Mouse (Mus musculus): Measurements from ENCODE around the gene Ivd. TPM values are rescaled to one million over a fixed set of nuclear protein-coding genes. Genes with fewer than 3 reads are reported as not detected.

Gene Ivd
- 104 and 119 TPM in 2 replicates for polyA plus RNA-seq (2012; rRNA removed)

DNA sequence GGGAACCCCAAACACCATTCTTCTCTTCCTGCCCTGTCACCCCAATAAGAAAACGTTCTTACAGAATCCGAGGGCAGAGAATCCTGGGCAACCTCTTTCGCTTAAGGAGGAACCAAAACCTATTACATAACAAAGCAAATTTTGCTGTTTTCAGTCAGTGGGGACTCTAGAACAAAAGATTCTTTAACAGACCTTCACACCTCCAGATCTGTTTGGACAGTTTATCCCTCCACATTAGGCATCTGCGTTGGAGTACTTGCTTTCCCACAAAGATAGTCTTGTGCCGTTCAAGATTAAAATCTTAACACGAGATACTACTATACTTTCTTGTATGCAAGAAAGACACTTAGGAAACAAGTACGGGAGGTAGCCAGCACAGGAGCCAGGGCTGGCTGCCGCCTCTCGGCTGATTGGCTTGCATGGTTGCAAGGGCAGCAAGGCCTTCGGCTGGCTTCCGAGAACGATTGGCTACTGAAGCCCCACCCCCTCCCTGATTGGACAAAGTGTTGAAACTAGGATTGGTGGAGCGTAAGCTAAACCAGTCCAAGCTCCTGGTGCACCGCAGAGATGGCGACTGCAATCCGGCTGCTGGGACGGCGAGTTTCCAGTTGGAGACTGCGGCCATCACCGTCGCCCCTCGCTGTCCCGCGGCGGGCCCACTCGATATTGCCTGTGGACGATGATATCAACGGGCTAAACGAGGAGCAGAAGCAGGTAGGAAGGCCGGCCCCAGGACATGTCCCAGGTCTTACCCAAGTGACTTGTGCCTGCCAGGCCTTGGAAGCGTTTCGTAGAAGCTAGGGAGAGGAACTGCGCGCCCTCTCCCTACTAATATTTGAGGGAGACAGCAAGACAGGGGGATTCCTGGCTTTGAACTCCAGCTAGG, at the start of gene Ivd:
Gene Ivd, plus strand, starts transcription at position 501 of the 886 bp plus-strand sequence.
- Histone ChIP-seq H3K27ac (ENCODE audit: insufficient read depth, low read length) (no peak within 1 kb of the TSS; the same call in 1 of the 2 replicates), H3K4me1 (ENCODE audit: control insufficient read depth, insufficient read depth, low read length) (no peaks in the 10 kb centered on the region), H3K4me3 (ENCODE audit: insufficient read depth, low read length) (peak within 1 kb of the TSS; percentile 44)
- TF ChIP-seq CTCF (IDR thresholded peaks at IDR 0.05; ENCODE audit: extremely low read depth, insufficient read depth, low read length) (no peak), POLR2A (IDR thresholded peaks at IDR 0.05; ENCODE audit: extremely low read depth, insufficient read depth, low read length) (peak; percentile 98)

DNA sequence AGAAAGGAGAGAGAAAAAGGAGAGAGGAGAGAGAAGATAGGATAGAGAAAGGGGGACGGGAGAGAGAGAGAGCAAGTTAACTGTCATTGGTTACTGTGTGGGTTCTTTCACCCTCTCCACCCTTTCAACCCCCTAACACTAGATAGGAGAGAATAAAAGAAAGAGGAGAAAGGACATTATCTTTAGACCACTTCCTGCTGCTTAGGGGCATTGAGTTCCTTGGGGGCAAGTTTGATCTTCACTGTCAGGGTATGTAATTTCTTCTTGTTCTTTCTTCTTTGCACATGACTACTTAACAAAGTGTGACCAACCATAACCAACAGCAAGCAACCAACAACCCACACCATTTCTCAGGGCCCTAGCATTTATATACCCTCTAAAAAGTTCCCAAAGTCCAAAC, 49.0 kb upstream of the Ivd start:
- no peak overlapping the region for H3K27ac ChIP-seq (ENCODE audit: insufficient read depth, low read length)
- TF ChIP-seq POLR2A (IDR thresholded peaks at IDR 0.05; ENCODE audit: extremely low read depth, insufficient read depth, low read length) (no peak), CTCF (IDR thresholded peaks at IDR 0.05; ENCODE audit: extremely low read depth, insufficient read depth, low read length) (no peak)
- no peaks in the 10 kb centered on the region for H3K4me1 ChIP-seq (ENCODE audit: control insufficient read depth, insufficient read depth, low read length)
- no peak overlapping the region for H3K4me3 ChIP-seq (ENCODE audit: insufficient read depth, low read length)

DNA sequence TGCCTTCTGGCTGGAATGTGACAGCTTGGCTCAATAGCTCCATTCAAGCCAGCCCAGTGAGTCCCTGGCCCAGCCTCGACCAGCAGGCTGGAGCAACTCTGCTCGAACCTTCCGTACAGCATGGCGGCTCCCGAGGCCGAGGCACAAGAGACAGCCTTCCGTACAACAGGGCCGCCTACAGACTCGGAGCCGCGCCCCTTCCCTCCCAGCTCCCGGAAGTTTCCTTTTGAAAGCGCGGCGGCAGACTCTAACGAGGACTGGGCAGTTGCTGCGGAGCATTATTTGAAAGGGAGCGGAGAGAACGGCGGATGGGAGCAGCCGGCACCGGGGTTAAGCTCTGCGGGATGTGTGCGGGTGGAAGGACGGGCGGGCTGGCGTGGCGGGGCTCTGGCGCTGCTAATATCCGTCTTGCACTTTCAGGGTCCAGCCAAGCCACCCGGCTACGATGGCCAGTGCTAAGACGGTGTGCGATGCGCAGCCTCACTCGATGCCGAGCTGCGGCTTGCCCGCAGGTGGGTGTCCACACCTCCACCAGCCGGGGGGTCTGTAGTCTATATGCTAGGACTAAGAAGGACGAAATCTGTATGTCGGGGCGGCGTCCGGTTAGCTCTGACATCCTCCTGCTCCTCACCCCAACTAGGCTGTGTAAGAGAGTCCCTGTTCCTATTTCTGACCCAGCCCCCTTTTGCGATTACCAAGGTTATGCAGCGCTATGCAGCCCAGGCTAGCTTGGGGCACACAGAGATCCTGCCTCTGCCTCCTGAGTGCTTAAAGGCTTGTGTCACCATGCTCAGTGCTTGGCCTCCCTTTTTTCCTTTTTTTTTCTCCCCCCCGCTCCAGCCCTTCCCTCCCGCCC, 47.5 kb upstream of the Ivd start, which contains the start of gene Knstrn:
Gene Knstrn, plus strand, starts transcription at position 23 of the 856 bp plus-strand sequence.
- no peak for TF ChIP-seq CTCF (IDR thresholded peaks at IDR 0.05; ENCODE audit: extremely low read depth, insufficient read depth, low read length)
- TF ChIP-seq POLR2A (IDR thresholded peaks at IDR 0.05; ENCODE audit: extremely low read depth, insufficient read depth, low read length) = no peak
- Histone ChIP-seq H3K27ac (ENCODE audit: insufficient read depth, low read length) (no peak within 1 kb of the TSS), H3K4me3 (ENCODE audit: insufficient read depth, low read length) (peak within 1 kb of the TSS; percentile 26), H3K4me1 (ENCODE audit: control insufficient read depth, insufficient read depth, low read length) (no peaks in the 10 kb centered on the region)

DNA sequence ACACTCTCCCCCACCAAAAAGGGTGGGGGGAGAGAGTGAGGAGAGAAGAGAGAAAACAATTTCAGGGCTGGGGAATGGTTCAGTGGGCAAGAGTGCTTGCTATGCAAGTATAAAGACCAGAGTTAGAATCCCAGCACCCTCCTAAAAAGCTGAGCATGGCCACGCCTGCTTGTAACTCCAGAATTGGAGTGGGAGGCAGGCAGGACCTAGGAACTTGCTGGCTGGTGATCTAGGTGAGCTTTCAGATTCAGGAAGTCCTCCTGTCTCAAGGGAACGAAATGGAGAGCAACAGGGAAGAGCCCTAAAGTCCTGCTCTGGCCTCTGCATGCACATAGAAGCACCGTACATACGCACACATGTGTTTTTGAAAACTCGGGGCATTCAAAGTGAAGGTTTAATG, 39.0 kb upstream of the Ivd start:
- Histone ChIP-seq H3K4me3 (ENCODE audit: insufficient read depth, low read length) (no peak overlapping the region), H3K27ac (ENCODE audit: insufficient read depth, low read length) (no peak overlapping the region), H3K4me1 (ENCODE audit: control insufficient read depth, insufficient read depth, low read length) (no peaks in the 10 kb centered on the region)
- TF ChIP-seq CTCF (IDR thresholded peaks at IDR 0.05; ENCODE audit: extremely low read depth, insufficient read depth, low read length) (no peak), POLR2A (IDR thresholded peaks at IDR 0.05; ENCODE audit: extremely low read depth, insufficient read depth, low read length) (no peak)

DNA sequence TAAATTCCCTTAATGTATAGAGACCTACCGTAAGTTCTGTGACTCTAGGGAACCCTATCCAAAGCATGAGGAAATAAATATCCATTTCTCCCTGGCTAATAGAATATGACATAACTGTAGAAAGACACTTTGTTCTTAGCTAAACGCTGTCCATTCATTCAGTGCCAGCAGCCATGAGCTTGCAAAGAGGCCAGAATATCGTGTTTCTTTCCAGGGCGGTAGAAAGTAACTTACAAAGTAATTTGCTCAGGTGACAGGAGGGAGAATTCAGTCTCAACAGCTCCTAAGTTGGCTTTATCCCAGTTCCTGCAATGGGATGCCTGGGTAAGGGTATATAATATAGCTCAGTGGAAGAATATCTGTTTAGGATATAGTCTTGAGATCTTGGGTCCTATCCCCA, 37.4 kb upstream of the Ivd start:
- TF ChIP-seq POLR2A (IDR thresholded peaks at IDR 0.05; ENCODE audit: extremely low read depth, insufficient read depth, low read length) = no peak
- no peak for TF ChIP-seq CTCF (IDR thresholded peaks at IDR 0.05; ENCODE audit: extremely low read depth, insufficient read depth, low read length)
- no peak overlapping the region for H3K27ac ChIP-seq (ENCODE audit: insufficient read depth, low read length)
- no peaks in the 10 kb centered on the region for H3K4me1 ChIP-seq (ENCODE audit: control insufficient read depth, insufficient read depth, low read length)
- H3K4me3 ChIP-seq (ENCODE audit: insufficient read depth, low read length) = no peak overlapping the region

DNA sequence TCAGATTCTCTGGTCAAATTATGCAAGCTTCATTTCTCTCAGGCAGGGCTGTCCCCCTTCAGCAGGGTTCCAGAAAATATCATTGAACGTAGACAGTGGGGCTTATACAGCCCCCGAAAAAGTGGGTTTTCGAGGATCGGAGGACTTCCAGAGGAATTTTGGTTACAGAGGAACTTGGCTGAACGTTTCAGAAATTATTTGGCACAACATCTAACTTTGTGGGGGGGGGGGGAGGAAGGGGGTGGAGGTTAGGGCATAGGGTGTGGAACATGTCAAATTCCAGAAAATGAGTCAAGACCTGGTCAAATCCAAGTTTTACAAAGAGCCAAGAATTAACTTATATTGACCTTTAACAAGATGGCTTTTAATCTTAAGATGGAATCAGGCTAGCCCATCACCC, 32.7 kb upstream of the Ivd start:
- TF ChIP-seq CTCF (IDR thresholded peaks at IDR 0.05; ENCODE audit: extremely low read depth, insufficient read depth, low read length) = no peak
- TF ChIP-seq POLR2A (IDR thresholded peaks at IDR 0.05; ENCODE audit: extremely low read depth, insufficient read depth, low read length) = no peak
- no peak overlapping the region for H3K4me3 ChIP-seq (ENCODE audit: insufficient read depth, low read length)
- no peaks in the 10 kb centered on the region for H3K4me1 ChIP-seq (ENCODE audit: control insufficient read depth, insufficient read depth, low read length)
- no peak overlapping the region for H3K27ac ChIP-seq (ENCODE audit: insufficient read depth, low read length)

DNA sequence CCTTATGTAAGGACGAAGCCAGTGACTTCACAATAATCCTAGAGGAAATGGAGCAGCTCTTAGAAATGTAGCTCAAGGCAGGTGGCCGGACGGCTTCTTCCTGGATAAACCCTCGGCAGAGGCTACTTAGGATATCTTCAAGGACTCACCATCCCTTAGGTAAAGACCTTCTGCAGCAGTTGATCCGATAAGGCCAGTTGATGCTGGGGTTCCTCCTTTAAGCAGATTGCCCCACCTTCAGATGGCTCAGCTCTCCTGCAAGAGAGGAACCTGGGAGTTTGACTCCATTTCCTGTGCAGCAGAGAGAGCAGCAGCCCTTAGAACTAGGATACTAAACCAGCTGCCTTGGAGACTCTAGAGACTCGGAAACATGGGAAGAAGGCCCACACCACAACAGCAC, 27.7 kb upstream of the Ivd start:
- Histone ChIP-seq H3K4me1 (ENCODE audit: control insufficient read depth, insufficient read depth, low read length) (no peaks in the 10 kb centered on the region), H3K4me3 (ENCODE audit: insufficient read depth, low read length) (no peak overlapping the region), H3K27ac (ENCODE audit: insufficient read depth, low read length) (no peak overlapping the region)
- TF ChIP-seq POLR2A (IDR thresholded peaks at IDR 0.05; ENCODE audit: extremely low read depth, insufficient read depth, low read length) (no peak), CTCF (IDR thresholded peaks at IDR 0.05; ENCODE audit: extremely low read depth, insufficient read depth, low read length) (no peak)

DNA sequence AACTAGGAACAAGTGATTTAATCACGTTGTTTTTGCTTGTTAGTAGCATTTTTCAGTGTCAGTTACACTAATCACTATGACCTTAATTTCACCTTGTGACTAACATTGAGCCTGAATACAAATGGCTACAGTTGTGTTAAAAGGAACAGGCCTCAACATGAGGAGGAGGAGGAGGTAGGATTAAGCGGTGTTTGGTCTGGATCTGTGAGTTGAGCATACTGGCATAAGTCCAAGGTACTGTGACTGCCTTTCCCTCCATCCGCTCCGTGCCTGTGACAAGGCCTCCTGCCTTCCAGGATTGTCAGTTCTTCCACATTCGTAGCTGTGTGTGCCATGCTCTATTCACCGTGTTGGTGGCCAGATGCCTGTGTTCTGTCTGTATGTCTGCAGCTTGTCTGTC, 26.6 kb upstream of the Ivd start:
- no peak for TF ChIP-seq POLR2A (IDR thresholded peaks at IDR 0.05; ENCODE audit: extremely low read depth, insufficient read depth, low read length)
- TF ChIP-seq CTCF (IDR thresholded peaks at IDR 0.05; ENCODE audit: extremely low read depth, insufficient read depth, low read length) = no peak
- H3K27ac ChIP-seq (ENCODE audit: insufficient read depth, low read length) = no peak overlapping the region
- no peak overlapping the region for H3K4me3 ChIP-seq (ENCODE audit: insufficient read depth, low read length)
- H3K4me1 ChIP-seq (ENCODE audit: control insufficient read depth, insufficient read depth, low read length) = no peaks in the 10 kb centered on the region

DNA sequence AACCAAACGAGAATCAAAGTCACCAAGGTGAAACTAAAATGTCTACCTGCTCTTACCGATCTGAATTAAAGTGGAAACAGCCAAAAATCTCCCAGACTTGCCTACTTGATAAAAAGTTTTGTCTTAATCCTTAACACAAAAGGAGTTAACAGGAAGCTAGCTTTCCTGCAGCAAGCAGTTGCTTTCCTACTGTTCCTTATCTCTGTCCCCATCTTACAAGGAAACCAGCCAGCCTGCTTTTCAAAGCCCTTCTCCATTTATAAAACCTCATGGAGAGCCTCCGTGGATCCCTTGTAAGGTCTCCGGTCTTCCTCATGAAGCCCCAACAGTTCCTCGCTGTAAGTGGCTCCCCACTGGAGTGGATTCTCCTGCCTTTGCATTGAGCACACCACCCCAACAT, 23.4 kb upstream of the Ivd start:
- Histone ChIP-seq H3K4me3 (ENCODE audit: insufficient read depth, low read length) (no peak overlapping the region), H3K4me1 (ENCODE audit: control insufficient read depth, insufficient read depth, low read length) (no peaks in the 10 kb centered on the region), H3K27ac (ENCODE audit: insufficient read depth, low read length) (no peak overlapping the region)
- no peak for TF ChIP-seq POLR2A (IDR thresholded peaks at IDR 0.05; ENCODE audit: extremely low read depth, insufficient read depth, low read length)
- no peak for TF ChIP-seq CTCF (IDR thresholded peaks at IDR 0.05; ENCODE audit: extremely low read depth, insufficient read depth, low read length)
